Mouse (Mus musculus): ENCODE measurements around the gene Scnn1b. TPM values are rescaled to one million over a fixed set of nuclear protein-coding genes. Genes with fewer than 3 reads are reported as not detected.

Scnn1b gene
- not detected for polyA plus RNA-seq (2012; fragmentation: generic; extraction: Trizol)
- long read RNA-seq, experiment 1: 0 reads
- long read RNA-seq, experiment 2: 0 reads

GRCm38 (mm10) chr7:121864858-121865585 lies at the start of gene Scnn1b:
Gene Scnn1b, plus strand, starts transcription at chr7:121865038.
- TF ChIP-seq MAX (IDR thresholded peaks at IDR 0.05) (no peak), CEBPB (IDR thresholded peaks at IDR 0.05; ENCODE audit: low read depth) (no peak), MYOG (IDR thresholded peaks at IDR 0.05; ENCODE audit: control insufficient read depth, extremely low read depth, insufficient read length) (no peak), CTCF (IDR thresholded peaks at IDR 0.05; ENCODE audit: control insufficient read depth, insufficient read depth, insufficient read length) (no peak), FOSL1 (IDR thresholded peaks at IDR 0.05; ENCODE audit: insufficient read depth, low read length, poor library complexity, severe bottlenecking) (no peak), MYOD1 (IDR thresholded peaks at IDR 0.05; ENCODE audit: control insufficient read depth, insufficient read length, low read depth) (no peak), USF1 (IDR thresholded peaks at IDR 0.05; ENCODE audit: low read depth) (no peak)
- no peaks in the 10 kb centered on the region for H3K79me3 ChIP-seq (ENCODE audit: low read depth)
- peaks cover 20% of the 10 kb centered on the region for H3K27me3 ChIP-seq (ENCODE audit: control insufficient read depth, insufficient read depth, insufficient read length)
- no peaks in the 10 kb centered on the region for H3K79me2 ChIP-seq (ENCODE audit: control insufficient read depth, insufficient read depth)
- H3K4me3 ChIP-seq (ENCODE audit: insufficient read depth, poor library complexity, severe bottlenecking): no peak within 1 kb of the TSS
- no peaks in the 10 kb centered on the region for H3K36me3 ChIP-seq (ENCODE audit: control insufficient read depth, insufficient read depth)
- no peak within 1 kb of the TSS for H3ac ChIP-seq (ENCODE audit: control insufficient read depth, insufficient read length, low read depth)

- H3ac ChIP-seq (ENCODE audit: control insufficient read depth, insufficient read length, low read depth): no peak overlapping the region
- H3K4me3 ChIP-seq (ENCODE audit: insufficient read depth, poor library complexity, severe bottlenecking): no peak overlapping the region
- no peaks in the 10 kb centered on the region for H3K79me2 ChIP-seq (ENCODE audit: control insufficient read depth, insufficient read depth)
- TF ChIP-seq MAX (IDR thresholded peaks at IDR 0.05): no peak
- no peak for TF ChIP-seq MYOG (IDR thresholded peaks at IDR 0.05; ENCODE audit: control insufficient read depth, extremely low read depth, insufficient read length)
- no peak for TF ChIP-seq USF1 (IDR thresholded peaks at IDR 0.05; ENCODE audit: low read depth)
- no peak for TF ChIP-seq FOSL1 (IDR thresholded peaks at IDR 0.05; ENCODE audit: insufficient read depth, low read length, poor library complexity, severe bottlenecking)
- H3K79me3 ChIP-seq (ENCODE audit: low read depth): no peaks in the 10 kb centered on the region
- H3K27me3 ChIP-seq (ENCODE audit: control insufficient read depth, insufficient read depth, insufficient read length): peaks cover 3% of the 10 kb centered on the region
- no peaks in the 10 kb centered on the region for H3K36me3 ChIP-seq (ENCODE audit: control insufficient read depth, insufficient read depth)
Observed at GRCm38 (mm10) chr7:121821632-121822031, 43.2 kb upstream of the Scnn1b start.

GRCm38 (mm10) chr7:121828481-121828880 lies 36.4 kb upstream of the Scnn1b start:
- Histone ChIP-seq H3K79me2 (ENCODE audit: control insufficient read depth, insufficient read depth) (no peaks in the 10 kb centered on the region), H3K36me3 (ENCODE audit: control insufficient read depth, insufficient read depth) (no peaks in the 10 kb centered on the region), H3K79me3 (ENCODE audit: low read depth) (no peaks in the 10 kb centered on the region), H3ac (ENCODE audit: control insufficient read depth, insufficient read length, low read depth) (no peak overlapping the region), H3K27me3 (ENCODE audit: control insufficient read depth, insufficient read depth, insufficient read length) (peaks cover 8% of the 10 kb centered on the region), H3K4me3 (ENCODE audit: insufficient read depth, poor library complexity, severe bottlenecking) (no peak overlapping the region)
- TF ChIP-seq CEBPB (IDR thresholded peaks at IDR 0.05; ENCODE audit: low read depth): no peak
- TF ChIP-seq MAX (IDR thresholded peaks at IDR 0.05): no peak
- no peak for TF ChIP-seq MYOG (IDR thresholded peaks at IDR 0.05; ENCODE audit: control insufficient read depth, extremely low read depth, insufficient read length)
- no peak for TF ChIP-seq MYOD1 (IDR thresholded peaks at IDR 0.05; ENCODE audit: control insufficient read depth, insufficient read length, low read depth)
- no peak for TF ChIP-seq CTCF (IDR thresholded peaks at IDR 0.05; ENCODE audit: control insufficient read depth, insufficient read depth, insufficient read length)
- TF ChIP-seq FOSL1 (IDR thresholded peaks at IDR 0.05; ENCODE audit: insufficient read depth, low read length, poor library complexity, severe bottlenecking): no peak
- TF ChIP-seq USF1 (IDR thresholded peaks at IDR 0.05; ENCODE audit: low read depth): no peak

- H3K4me3 ChIP-seq (ENCODE audit: insufficient read depth, poor library complexity, severe bottlenecking): no peak overlapping the region
- H3K27me3 ChIP-seq (ENCODE audit: control insufficient read depth, insufficient read depth, insufficient read length): peaks cover 1% of the 10 kb centered on the region
- no peaks in the 10 kb centered on the region for H3K36me3 ChIP-seq (ENCODE audit: control insufficient read depth, insufficient read depth)
- TF ChIP-seq MYOD1 (IDR thresholded peaks at IDR 0.05; ENCODE audit: control insufficient read depth, insufficient read length, low read depth) (no peak), CEBPB (IDR thresholded peaks at IDR 0.05; ENCODE audit: low read depth) (no peak), MAX (IDR thresholded peaks at IDR 0.05) (no peak), FOSL1 (IDR thresholded peaks at IDR 0.05; ENCODE audit: insufficient read depth, low read length, poor library complexity, severe bottlenecking) (no peak), CTCF (IDR thresholded peaks at IDR 0.05; ENCODE audit: control insufficient read depth, insufficient read depth, insufficient read length) (no peak), MYOG (IDR thresholded peaks at IDR 0.05; ENCODE audit: control insufficient read depth, extremely low read depth, insufficient read length) (no peak), USF1 (IDR thresholded peaks at IDR 0.05; ENCODE audit: low read depth) (no peak)
- no peak overlapping the region for H3ac ChIP-seq (ENCODE audit: control insufficient read depth, insufficient read length, low read depth)
- H3K79me2 ChIP-seq (ENCODE audit: control insufficient read depth, insufficient read depth): no peaks in the 10 kb centered on the region
- no peaks in the 10 kb centered on the region for H3K79me3 ChIP-seq (ENCODE audit: low read depth)
Observed at GRCm38 (mm10) chr7:121835392-121835791, 29.4 kb upstream of the Scnn1b start.

GRCm38 (mm10) chr7:121836827-121837226 lies 28.0 kb upstream of the Scnn1b start:
- H3ac ChIP-seq (ENCODE audit: control insufficient read depth, insufficient read length, low read depth): no peak overlapping the region
- TF ChIP-seq FOSL1 (IDR thresholded peaks at IDR 0.05; ENCODE audit: insufficient read depth, low read length, poor library complexity, severe bottlenecking) (no peak), CEBPB (IDR thresholded peaks at IDR 0.05; ENCODE audit: low read depth) (no peak), MYOG (IDR thresholded peaks at IDR 0.05; ENCODE audit: control insufficient read depth, extremely low read depth, insufficient read length) (no peak), USF1 (IDR thresholded peaks at IDR 0.05; ENCODE audit: low read depth) (no peak), MYOD1 (IDR thresholded peaks at IDR 0.05; ENCODE audit: control insufficient read depth, insufficient read length, low read depth) (no peak), MAX (IDR thresholded peaks at IDR 0.05) (no peak), CTCF (IDR thresholded peaks at IDR 0.05; ENCODE audit: control insufficient read depth, insufficient read depth, insufficient read length) (no peak)
- no peak overlapping the region for H3K4me3 ChIP-seq (ENCODE audit: insufficient read depth, poor library complexity, severe bottlenecking)
- H3K79me3 ChIP-seq (ENCODE audit: low read depth): no peaks in the 10 kb centered on the region
- H3K79me2 ChIP-seq (ENCODE audit: control insufficient read depth, insufficient read depth): no peaks in the 10 kb centered on the region
- no peaks in the 10 kb centered on the region for H3K27me3 ChIP-seq (ENCODE audit: control insufficient read depth, insufficient read depth, insufficient read length)
- no peaks in the 10 kb centered on the region for H3K36me3 ChIP-seq (ENCODE audit: control insufficient read depth, insufficient read depth)

Data from C2C12 (cell line).